Mouse (Mus musculus) CD4-positive helper T cell, adult 2 months (primary cell): Measurements from ENCODE around the gene Srpr.

Source experiments
- DNase-seq: peaks from one replicate; pipeline ENCODE4 v3.0.0-alpha.2; 2012; ENCODE audit warnings: low read depth, missing footprints, low spot score

Gene Srpr

GRCm38 (mm10) chr9:35188700-35189099 lies 11.3 kb upstream of the Srpr start:
- DNase-seq: no peak

DNA sequence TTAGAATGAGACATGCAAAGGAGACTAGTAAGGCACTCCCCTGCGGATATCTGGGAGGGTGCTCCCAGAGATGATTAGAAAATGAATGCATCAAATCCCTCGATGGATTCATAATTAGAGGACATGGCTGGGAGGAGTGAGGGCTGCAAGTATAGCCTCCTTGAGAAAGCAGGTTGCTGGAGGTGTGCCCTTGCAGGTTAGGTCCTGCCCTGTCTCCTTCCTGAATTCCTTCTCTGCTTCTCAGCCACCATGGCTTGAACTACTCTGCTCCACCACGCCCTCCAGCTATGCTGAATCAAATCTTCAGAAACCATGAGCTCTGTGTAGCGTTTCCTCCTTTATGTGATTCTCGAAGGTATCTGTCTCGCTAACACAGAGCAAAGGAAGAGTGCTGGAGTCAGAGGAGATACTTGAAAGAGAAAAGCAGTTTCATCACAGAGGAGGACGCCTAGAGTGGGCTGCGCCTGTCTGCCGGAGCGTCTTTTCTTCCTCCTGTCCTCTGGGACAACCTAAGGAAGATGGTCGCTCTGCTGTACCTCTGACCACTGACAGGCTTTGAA lies 6.9 kb upstream of the Srpr start:
- no peak for DNase-seq

GRCm38 (mm10) chr9:35194048-35194447 lies 5.9 kb upstream of the Srpr start:
- peak; percentile 24 for DNase-seq

- DNase-seq: no peak
These were observed 2.4 kb upstream of the Srpr start for GRCm38 (mm10) chr9:35197625-35198024.

DNA sequence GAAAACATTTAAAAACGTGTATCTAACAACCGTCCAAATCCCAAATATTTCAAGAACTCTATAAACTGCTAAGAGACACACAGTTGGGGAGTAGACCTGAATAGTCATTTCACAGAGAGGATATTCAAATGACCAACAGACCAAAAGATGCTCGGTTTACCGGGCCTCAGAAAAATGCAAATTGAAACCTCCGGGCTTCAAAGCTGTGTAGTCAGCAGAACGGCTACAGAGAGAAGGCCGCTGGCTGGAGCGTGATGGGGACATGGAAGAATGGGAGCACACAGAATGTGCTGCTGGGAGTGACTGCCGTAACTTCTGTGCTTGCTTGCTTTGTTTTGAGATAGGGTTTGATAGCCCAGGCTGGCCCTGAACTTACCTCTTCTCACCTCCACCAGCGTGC lies 1.6 kb upstream of the Srpr start:
- DNase-seq: no peak

DNA sequence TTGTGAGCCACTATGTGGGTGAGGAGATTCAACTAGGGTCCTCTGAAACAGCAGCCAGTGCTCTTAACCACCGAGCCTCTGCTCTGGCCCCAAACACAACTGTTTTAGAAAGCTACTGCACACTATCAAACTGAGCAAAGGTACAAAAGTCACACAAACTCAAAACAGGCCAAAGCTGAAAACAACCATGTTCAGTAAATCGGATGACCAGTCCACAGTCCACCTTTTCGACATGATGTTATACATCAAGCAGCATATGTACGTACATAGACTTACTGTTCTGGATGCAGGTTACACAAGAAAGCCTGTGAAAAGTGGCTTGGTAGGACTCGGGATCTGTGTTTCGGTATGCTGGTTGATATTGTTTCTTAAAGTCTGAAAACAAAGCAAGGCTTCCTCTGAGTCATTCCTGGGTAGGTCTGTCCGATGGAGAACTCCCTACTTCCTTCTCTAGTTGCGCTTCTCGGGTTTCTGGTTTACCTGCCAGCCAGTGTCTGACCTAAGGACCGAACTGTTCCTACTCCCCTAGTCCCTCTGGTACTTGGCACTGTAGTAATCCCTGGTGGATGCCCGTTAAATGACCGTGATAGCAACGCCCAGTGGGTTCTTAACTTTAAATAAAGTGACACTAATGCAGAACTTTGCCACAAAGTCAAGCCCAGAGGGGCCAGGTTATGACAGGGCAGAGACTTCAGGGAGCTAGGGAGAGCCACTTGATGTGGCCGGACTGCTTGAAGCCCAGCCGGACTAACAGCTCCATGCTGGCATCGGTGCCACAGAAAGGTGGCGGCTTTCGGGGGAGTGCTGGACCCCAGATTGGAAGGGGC lies 817 bp upstream of the Srpr start:
- no peak for DNase-seq

DNA sequence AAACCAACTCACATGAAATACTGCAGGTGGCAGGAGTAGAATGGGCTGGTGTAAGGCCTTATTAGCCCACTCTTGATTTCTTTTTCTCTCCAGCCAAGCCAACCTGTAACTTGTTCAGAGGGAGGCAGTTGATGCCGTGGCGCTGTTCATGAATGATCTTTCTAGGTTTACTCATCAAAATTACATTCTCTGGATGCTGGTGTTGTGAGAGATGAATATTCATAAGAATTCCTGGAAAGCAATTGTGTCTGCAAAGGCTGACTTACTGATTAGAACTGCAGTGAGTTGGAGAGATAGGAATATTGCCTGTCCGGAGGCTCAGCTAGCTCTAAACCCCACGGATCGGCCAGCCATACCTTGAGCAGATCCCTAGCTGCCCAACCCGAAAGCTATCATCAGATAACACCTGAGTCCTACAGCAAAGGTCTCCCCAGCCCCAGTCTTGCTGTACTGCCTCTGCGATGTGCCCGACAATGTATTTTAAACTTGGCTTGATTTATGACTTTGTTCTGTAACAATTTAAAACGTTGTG lies 620 bp downstream of the Srpr start:
- no peak for DNase-seq

- no peak for DNase-seq
These were observed 3.6 kb downstream of the Srpr start for GRCm38 (mm10) chr9:35203536-35203935.

DNA sequence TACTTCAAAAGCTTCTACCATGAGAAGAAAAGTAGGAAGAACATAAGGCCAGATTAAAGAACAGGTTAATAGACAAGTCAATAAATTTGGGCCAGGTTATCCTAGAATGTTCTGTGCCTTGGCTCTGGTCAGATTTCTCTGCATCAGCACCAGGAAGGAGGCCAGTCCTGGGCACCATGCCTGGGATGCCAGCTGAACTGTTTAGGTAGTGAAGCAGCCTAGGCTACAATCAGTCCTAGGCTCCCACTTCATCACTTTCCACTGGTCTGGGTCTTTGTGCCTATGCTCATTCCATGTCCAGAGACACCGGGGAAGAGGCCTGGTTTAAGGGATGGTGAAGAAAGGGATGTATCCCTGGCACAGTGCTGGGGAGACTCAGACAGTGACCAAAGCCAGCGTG lies 4.4 kb downstream of the Srpr start:
- DNase-seq: no peak

DNA sequence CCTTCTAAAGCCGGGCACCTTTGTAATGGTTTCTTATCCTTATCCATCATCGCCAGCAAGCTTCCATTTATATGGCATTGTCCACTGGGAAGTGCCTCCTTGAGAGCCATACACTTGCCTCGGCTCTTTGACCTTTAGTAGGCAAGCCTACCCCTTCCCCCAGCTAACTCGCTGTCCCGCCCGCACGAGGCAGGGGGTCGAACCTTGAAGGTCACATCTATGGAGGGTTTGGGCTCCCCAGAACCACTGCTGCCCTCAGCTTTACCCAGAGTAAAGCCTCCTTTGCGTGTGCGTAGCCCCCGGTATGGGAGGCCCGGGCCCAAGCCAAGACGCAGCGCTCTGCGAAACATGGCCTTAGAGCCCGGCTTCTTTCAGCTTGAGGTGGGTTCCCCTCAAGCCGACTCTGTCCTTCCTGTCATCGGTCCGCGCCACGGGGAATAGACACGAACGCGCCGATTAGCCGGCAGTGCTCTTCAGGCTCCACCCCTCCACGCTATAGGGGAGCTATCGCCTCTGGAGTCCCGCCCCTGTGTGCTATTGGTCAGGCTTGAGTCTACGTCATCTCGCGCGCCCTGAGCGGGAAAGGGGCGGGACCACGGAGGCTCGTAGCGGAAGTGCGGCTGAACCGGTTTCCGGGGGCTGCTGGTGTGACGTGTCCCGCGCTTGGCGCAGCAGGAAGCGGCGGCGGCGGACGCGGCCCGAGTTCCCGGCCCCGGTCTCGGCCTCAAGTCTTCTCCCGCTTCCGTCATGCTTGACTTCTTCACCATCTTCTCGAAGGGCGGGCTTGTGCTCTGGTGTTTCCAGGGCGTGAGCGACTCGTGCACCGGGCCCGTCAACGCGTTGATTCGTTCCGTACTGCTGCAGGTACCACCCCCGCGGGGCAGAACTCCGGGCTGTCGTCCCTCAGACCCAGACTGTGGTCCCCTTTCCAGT lies 10.8 kb downstream of the Srpr start, which contains the start of gene Foxred1:
Gene Foxred1, minus strand, starts transcription at position 514 of the 933 bp plus-strand sequence.
- peak; percentile 100 for DNase-seq

DNA sequence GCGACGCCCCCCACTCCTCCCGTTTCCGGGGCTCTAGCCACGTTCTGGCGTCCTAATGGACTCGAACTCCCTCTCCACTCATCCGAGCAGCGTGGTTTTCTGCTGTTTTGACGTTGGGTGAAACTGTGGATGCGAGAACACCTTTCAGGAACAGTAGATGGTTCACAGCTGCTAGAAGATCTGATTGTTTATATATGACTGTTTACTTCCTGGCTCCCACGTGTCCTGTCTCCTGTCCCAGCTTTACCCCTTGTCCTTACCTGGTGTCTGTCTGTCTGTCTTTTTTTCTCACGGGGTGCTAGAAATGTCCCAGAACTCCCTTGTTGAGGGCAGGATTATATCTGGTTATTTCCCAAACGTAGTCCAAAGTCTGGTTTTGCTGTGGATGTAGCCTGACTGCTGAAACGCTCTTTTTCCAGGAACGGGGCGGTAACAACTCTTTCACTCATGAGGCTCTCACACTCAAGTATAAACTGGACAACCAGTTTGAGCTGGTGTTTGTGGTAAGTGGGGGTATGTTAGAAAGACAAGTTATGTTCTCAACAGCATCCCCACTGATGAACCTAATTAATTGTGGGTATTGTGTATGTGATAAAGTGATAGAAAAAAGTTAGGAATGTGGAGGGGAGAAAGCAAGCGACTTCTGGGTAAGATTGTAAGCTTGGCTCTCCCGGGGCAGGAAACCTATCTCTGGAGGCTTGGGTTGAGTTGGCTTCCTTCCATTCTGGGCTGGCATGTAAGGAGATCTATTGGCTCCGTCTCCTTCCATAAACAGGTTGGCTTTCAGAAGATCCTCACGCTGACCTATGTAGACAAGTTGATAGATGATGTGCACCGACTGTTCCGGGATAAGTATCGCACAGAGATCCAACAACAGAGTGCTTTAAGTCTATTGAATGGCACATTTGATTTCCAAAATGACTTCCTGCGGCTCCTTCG lies 11.9 kb downstream of the Srpr start:
- no peak for DNase-seq

GRCm38 (mm10) chr9:35217963-35218362 lies 18.0 kb downstream of the Srpr start:
- no peak for DNase-seq

- DNase-seq: no peak
These were observed 23.5 kb downstream of the Srpr start for GRCm38 (mm10) chr9:35223466-35223865.

GRCm38 (mm10) chr9:35228671-35229070 lies 28.7 kb downstream of the Srpr start:
- DNase-seq: no peak

DNA sequence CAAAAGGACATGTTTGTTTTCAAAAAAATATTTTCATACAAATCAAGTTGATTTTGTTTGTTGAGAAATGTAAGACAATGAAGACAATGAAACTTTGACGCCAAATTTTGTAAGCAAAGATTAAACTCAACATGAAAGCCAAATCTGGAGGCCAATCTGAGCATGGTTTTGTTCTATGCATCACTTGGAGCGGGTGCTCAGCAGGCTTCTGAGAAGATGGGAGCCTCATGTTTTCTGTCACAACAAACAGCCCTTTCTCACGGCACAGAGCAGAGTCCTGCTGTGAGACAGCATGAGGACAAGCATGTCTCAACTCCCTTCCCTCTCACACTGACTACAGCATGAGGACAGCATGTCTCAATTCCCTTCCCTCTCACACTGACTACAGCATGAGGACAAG lies 36.0 kb downstream of the Srpr start:
- DNase-seq: no peak

DNA sequence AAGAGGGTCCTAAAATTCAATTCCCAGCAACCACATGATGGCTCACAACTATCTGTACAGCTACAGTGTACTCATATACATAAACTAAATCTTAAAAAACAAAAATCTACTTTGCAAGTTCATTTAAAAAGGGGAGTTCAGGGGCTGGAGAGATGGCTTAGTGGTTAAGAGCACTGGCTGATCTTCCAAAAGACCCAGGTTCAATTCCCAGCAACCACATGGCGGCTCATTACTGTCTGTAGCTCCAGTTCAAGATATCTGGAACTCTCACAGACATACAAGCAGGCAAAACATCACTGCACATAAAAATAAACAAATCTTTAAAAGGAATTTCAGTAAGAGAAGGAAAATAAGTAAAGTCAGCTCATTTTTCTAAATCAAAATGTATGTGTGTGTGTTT lies 38.4 kb downstream of the Srpr start:
- DNase-seq: no peak

DNA sequence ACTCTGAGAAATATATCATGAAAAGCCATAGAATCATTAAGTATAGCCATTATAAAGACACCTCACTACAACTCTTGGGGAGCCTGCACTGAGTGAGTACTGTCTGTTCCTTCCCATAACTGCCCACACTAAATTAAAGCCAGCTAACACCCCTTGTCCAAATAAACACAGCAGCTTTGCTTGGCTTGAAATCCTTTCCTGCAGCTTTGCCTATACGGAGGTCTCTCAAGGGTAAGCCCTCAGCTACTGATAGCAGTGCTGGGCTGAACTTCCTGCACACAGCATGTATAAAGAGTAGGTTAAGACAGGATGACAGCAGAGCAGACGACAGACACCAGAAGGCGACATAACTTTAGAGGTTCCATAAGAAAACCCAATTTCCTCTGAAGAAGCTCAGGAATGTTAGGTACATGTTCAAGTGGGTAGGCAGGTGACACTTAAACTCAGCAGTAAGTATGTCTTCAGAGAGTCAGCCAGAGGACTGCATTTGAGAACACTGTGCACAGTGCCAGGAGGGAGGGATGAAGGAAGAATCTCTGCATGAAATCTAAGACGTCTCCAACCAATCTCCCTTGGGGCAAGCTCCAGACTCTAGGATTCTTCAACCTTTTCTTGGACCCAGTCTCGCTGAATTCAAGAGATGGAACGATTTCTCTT lies 39.1 kb downstream of the Srpr start:
- DNase-seq: no peak

DNA sequence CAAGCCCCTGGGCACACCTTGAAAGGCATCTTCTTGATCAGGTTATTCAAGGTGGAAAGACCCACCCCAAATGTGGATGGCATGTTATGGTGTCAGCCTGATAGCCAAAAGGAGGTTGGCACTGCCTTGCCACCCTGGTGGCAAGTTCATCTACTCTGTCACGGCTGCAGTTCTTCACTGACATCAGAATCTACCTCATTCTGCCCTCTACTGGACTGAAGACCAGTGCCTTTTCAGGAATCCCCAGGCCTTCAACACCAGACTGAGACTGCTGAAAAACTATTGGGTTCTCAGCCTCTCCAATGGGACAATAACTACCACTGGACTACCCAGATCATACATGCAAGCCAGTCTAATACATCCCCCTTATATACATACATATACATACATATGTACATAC lies 39.8 kb downstream of the Srpr start:
- DNase-seq: no peak

- no peak for DNase-seq
These were observed 47.4 kb downstream of the Srpr start for GRCm38 (mm10) chr9:35247405-35247804.

DNA sequence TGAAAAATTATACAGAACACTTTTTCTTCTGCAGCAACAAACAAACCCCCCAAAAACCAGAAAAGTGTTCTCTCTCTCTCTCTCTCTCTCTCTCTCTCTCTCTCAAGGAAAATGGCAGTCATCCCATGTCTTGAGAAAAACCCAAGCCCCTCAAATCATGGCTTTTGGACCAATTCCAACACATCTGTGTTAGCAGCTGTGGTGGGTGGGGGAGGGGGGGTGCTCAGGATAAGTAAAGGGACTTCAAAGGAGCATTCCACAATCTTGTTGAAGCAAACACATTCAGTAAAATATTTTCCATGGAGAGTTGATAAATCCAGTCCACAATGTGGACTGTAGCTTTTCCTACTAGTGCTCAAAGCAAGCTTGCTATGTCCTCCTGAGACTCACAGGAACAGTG lies 49.5 kb downstream of the Srpr start:
- no peak for DNase-seq
